Mouse (Mus musculus): Measurements from ENCODE around the gene Narfl.

DNA sequence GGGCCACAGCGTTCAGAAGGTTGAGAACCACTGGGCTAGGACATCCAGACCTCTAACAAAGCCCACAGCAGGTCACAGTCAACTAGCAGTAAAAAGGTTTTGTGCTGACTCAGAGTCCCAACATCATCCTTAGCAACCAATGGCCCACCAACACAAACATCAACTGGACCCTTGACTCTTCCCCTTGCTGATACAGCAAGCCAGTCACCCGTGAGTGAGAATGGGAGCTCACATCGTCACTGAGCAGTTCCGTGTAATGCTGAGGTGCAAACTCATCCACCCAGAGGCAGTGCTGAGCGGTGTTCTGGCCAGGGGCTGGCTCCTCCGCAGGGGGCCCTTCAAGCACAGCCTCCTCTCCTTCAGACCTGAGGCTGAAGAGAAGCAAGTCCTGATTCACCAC, 48.3 kb upstream of the Narfl start:
- TF ChIP-seq MAFK (IDR thresholded peaks at IDR 0.05; ENCODE audit: insufficient read depth, low read depth, low read length) (no peak), ZNF384 (IDR thresholded peaks at IDR 0.05; ENCODE audit: low read depth, low read length) (no peak), HCFC1 (IDR thresholded peaks at IDR 0.05; ENCODE audit: borderline replicate concordance, insufficient read depth, low read length) (no peak), CHD2 (IDR thresholded peaks at IDR 0.05; ENCODE audit: low read depth, low read length) (no peak), ZC3H11A (IDR thresholded peaks at IDR 0.05; ENCODE audit: borderline replicate concordance, low read depth, low read length) (no peak)

Measured in ES-E14 (cell line).